Mouse (Mus musculus) B cell, adult 67 days (primary cell): ENCODE results near the gene Ovch2. TPM values are rescaled to one million over a fixed set of nuclear protein-coding genes. Genes with fewer than 3 reads are reported as not detected.

Experiments used
- total RNA-seq, 2 experiments: library from RNA; stranded (reverse); gene quantifications; 4 replicates each; pipeline ENCODE4 v1.2.4; 2023

Gene Ovch2
- total RNA-seq: not detected

DNA sequence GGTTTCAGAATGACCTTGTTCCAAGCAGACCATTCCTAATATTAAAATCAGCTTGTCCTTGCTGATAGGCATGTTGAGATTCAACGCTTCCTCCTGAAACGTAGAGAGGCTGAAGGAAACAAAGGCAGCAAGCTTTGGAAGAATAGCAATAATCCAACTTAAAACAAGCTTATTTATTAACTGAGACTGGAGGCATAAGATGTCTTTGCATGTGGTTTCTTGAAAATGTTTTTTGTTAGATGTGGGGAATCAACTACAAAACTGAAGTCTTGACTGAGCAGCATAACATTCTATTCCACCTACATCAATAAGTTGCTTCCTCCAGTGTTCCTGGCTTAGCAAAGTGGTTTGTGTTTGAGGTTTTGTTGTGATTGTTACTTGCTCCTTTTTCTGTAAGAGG lies at the start of gene Ovch2:
Gene Ovch2, minus strand, starts transcription at position 101 of the 400 bp plus-strand sequence.

DNA sequence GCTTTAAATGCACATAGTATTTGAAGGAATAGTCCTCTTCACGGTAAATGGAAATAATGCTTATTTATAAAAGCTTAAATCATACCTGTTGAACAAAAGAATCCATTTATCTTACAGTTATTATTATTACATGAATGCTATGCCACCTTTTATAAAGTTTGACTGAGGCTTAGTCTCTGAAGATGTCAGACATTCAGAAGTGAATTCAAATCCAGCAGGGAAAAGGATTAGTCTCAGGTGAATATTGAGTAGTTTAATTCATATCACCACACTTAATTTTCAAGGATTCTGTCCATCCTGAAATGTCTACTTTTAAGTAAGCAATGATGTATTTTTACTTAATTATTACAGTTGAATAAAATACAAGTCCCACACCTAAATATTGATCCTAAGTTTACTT lies 46.4 kb upstream of the Ovch2 start, which contains the start of gene Olfr470:
Gene Olfr470, minus strand, starts transcription at position 101 of the 400 bp plus-strand sequence.

DNA sequence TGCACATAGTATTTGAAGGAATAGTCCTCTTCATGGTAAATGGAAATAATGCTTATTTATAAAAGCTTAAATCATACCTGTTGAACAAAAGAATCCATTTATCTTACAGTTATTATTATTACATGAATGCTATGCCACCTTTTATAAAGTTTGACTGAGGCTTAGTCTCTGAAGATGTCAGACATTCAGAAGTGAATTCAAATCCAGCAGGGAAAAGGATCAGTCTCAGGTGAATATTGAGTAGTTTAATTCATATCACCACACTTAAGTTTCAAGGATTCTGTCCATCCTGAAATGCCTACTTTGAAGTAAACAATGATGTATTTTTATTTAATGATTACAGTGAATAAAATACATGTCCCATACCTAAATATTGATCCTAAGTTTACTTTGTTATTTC lies 24.4 kb upstream of the Ovch2 start, which contains the start of gene Olfr469:
Gene Olfr469, minus strand, starts transcription at position 101 of the 400 bp plus-strand sequence.

DNA sequence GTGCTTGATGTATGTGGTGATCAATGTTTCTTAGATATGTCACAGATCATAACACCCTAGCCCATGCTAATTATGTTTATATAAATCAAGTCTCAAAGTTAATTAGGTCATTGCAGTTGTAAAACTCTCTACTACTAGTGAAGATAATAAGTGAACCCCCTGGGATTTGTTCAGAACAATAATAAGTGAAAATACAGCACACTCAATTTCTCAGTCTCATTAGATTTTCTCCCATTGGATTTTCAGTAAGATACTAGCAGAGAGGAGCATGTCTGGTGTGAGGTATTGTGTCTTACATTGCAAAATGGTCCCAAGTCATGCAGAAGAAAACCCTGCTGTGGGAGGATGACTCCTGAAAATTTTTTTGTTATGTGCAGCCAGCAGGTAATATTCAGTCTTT lies 11.0 kb upstream of the Ovch2 start, which contains the start of gene Olfr467:
Gene Olfr467, plus strand, starts transcription at position 301 of the 400 bp plus-strand sequence.

DNA sequence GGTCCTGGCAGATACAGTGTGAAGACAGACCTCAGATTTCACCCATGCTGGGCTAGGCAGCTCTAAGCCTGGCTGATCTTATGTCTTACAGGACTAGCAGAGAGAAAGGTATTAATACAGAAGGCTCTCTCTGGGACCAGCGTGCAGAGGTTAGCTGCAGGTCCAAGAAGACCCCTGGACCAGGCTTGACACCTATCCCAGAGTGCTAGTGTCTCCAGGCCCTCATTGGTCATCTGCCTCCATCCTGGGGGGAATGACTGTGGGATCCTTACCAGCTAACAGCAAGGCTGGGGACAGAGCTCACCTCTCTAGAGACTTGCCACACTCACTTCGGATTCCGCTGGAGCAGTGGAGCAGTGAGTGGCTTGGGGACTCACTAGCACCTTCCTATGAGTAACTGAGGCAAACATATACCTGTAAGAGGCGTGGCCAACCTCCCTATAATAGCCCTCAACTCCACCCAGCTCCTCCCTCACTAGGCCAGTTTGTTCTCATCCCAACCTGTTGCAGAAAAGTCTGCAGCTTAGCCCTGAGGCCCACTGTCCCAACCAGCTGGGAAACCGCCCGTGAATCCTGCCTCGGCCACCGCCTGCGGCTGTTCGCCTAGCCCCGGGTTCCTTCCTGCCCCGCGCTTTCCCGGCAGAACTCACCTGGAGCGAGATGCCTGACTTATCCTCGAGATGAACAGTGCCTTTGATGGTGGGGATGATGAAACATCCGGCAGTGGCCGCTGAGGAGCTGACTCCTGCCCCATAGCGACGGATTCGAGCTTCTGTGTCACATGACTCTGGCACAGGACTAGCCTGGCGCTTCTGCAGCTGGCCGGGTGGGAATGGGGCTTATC lies 43.5 kb downstream of the Ovch2 start, which contains the start of gene Cyb5r2:
Gene Cyb5r2, minus strand, starts transcription at position 725 of the 844 bp plus-strand sequence.

Other genes with a start within 250 kb of the Ovch2 start
- gene Olfml1, start 233.8 kb downstream of the Ovch2 start, total RNA-seq: not detected
- 10 to 100 TPM; 15.7 to 19.5 TPM for gene Ppfibp2, start 206.0 kb downstream of the Ovch2 start, total RNA-seq
- not detected for gene 5330417H12Rik, start 176.0 kb downstream of the Ovch2 start, total RNA-seq
- gene Cyb5r2, start 43.2 kb downstream of the Ovch2 start, total RNA-seq: not detected
- not detected for gene Olfr467, start 11.1 kb upstream of the Ovch2 start, total RNA-seq
- gene Olfr469, start 24.3 kb upstream of the Ovch2 start, total RNA-seq: not detected
- not detected for gene Olfr470, start 46.3 kb upstream of the Ovch2 start, total RNA-seq
- gene Olfr472, start 96.7 kb upstream of the Ovch2 start, total RNA-seq: not detected
- gene Olfr473, start 129.2 kb upstream of the Ovch2 start, total RNA-seq: not detected
- gene Olfr474, start 153.4 kb upstream of the Ovch2 start, total RNA-seq: not detected
- gene Olfr476, start 163.6 kb upstream of the Ovch2 start, total RNA-seq: not detected
- not detected for gene Olfr477, start 185.5 kb upstream of the Ovch2 start, total RNA-seq
- not detected for gene Olfr478, start 232.8 kb upstream of the Ovch2 start, total RNA-seq
- gene Olfr479, start 249.5 kb upstream of the Ovch2 start, total RNA-seq: not detected